Mouse (Mus musculus) mesoderm, embryonic 11.5 days (tissue): Measurements from ENCODE around the gene Aldh3b1.

ENCODE experiments used
- DNase-seq: peaks from one replicate; pipeline ENCODE4 v3.0.0-alpha.2; 2012; ENCODE audit warnings: low read depth, low spot score

Gene Aldh3b1

DNA sequence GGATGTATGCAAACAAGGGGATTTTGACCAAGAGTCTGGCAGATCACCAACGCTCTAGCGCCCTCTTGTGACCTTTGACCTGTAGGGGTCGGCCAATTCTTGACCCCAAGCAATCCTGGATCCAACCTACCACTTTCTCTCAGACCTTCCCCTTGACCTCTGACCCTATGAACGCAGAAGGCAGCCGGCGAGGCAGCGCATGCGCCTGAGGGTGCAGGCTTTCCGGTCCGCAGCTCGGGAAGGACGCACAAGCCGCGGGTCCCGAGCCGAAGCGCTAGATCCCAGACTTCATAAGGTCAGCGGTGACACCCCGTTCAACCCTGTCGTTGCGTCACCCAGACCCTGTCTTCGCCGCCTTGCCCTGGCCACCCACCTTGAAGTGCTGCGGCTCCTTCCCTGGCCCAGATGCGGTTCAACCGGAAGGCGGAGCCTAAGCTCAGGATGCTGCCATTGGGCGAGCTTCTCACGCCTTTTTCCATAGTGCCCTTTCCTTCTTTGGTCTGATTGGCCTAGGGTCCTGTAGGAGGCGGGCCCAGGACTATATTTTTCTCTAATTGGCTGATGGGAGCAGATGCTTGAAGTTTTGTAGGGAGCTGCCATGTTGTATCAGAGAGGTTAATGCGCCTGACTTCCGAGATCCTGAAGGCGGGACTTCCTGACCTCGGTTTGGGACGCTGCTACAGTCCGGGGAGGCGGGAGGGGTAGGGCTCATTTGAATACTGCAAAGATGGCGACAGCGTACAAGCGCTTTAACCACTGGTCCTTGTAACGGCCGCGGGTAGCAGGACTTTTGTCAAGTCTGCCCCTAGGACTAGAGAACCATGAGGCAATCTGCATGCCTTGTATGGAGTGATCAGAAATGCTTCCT is 17.0 kb downstream of the Aldh3b1 start, which contains the start of gene Ndufs8:
TSS of gene Ndufs8 (minus strand) at position 438 of the 868 bp plus-strand sequence.
- peak; percentile 98 for DNase-seq

DNA sequence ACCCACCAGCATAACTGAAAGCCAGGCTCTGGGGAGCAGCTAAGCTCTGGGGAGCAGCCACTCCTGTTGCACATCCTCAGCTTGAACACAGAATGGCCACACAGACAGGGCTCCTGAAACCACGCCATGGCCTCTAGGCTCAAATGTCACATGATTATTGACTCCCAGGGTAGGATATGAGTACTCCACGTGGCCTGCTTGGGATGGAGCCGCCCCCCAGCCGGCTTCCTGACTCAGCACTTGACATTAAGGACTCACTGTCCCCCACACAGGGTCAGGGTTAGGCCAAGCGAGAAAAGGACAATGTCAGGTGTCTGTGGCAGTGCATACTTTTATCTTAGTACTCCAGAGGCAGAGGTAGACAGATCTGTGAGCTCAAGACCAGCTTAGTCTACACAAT is 19.4 kb downstream of the Aldh3b1 start:
- no peak for DNase-seq

DNA sequence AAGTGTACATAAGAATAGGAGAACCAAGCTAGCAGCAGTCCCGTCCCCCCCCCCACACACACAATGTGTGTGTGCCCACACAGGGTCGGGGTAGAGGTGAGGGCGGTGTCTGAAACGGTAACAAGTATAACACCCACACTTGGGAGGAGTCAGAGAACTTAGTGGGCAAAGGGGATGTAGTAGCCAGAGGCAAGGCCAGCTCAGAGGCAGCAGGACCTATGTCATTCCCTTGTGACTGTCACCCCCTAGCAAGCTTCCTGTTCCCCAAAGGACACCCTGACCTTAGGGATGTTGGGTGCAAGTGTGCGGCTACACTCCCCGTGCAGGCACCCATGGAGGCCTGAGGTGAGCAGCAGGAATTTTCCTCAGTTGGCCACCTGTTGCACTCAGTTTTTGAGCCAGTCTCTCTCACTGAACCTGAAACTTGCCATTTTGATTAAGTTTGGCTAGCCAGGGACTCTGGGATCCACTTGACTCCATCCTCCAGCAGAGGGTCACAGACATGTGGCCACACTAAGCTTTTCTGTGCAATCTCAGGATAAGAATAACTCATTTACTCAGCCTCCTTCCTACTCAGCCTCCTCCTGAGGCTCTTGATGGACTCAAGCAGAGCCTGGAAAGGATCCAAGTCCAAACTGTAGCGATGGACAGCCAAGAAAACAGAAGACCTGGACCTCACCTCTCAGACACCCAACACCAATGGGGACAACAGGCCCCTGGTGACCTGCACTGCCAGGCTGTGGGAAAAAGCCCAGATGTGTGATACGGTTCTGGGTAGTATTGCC is 21.5 kb downstream of the Aldh3b1 start:
- no peak for DNase-seq

DNA sequence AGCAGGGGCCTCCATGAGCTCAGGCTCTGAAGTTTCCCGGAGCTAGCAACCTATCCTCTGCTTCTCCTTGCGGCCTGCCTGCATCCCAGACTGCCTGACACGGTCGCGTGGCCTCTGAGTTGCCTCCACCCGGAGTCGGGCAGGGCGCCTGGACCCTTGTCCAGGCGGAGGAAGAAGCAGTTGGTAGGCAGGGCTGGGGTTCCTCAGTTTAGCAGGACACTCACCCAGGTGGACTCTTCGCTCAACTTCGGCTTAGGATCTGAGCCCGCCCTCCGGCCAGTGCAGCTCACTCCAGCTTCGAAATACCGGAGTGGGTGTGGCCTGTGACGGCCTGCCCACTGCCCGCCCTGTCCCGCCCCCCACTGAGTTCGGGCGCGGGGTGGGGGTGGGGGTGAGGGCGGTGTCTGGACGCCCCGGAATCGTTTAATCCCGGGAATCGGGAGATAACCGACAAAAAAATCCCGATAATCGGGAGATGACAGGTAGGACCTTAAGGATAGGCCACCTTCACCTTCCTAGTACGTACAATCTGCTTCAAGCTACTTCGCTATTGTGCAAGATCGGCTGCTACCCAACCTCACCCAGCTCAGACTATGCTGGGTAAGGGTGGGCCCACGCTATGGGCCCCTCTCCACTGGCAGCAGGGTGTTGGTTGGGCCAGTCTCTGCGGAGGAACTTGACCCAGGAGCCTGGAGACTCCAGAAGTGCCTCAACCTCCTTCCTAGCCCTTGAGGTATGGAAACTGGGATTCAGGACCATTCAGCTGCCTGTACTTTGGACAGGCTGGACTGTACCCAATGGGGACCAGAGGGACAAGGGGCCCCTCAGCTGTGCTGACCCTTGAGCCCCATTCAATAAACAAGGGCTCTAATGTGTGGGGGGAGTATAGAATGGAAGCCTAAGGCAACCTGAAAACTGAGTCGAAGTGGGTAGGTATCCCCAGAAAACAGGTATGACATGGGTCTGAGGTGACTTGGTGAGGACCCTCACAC is 22.5 kb downstream of the Aldh3b1 start, which contains the start of gene Tcirg1:
TSS of gene Tcirg1 (minus strand) at position 339 of the 992 bp plus-strand sequence.
- DNase-seq, result peak; percentile 70

DNA sequence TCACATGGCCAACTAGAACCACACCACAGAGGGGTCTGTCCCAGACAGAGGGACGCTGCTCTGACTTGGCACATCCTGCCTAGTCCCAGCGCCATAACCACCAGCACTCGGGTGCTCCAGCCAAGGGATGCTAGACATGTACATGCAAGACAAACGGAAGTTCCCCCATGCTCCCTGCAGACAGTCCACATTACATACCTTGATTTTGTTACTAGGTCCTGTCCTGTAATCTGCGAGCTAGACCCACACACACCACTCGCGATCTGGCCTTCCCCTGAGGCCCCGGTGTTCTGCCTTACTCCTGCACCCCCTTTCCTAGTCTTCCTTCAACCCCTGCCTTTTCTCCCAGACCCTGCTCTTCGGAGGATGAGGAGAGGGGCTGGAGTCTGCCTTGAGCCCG is 23.3 kb downstream of the Aldh3b1 start:
- DNase-seq, result no peak

DNA sequence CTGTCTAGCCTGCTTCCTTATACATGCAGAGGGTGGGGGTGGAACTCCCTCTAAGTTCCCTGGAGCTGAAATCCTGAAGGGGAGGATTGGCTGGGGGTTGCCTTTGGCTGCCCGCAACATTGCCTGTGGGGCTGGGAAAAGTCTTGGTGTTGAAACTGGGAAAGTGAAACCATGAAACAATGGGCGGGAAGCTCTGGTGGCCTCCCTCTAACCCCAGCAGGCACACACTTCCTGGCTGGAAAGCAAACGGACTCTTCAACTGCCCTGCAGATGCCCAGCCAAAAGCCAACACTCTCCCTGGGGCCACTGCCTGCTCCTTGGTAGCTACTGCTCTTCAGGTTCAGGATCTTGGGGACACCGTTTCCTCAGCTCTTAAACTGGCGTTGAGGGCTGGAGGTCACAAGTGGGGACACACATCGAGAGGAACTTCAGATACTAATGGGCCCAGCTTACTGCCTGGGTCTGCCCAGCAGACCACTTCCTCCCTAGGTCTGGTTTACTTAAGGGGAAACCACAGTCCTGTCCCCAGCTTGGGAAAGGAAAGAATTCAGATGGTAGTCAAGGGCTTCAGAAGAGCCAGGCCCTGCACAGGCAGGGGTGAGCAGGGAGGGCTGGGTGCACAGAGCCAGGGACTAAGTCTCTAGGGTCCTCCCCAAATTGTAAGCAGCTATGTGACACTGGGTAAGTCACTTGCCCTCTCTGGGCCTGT is 24.2 kb downstream of the Aldh3b1 start:
- no peak for DNase-seq

DNA sequence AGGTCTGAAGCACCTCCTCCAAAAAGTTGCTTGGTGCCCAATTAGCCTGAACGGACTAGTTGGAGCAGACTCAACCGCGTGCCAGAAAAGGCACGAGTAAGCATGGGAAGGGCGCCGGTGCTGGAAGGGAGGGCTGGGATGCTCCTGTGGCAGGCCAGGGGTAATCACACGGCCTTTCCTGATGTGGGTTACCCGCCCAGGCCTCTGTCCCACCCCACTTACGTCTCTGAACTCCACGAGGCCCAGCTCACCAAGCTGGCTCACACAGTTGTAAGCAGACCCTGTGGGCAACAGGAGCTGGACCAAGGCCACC is 25.3 kb downstream of the Aldh3b1 start:
- no peak for DNase-seq

DNA sequence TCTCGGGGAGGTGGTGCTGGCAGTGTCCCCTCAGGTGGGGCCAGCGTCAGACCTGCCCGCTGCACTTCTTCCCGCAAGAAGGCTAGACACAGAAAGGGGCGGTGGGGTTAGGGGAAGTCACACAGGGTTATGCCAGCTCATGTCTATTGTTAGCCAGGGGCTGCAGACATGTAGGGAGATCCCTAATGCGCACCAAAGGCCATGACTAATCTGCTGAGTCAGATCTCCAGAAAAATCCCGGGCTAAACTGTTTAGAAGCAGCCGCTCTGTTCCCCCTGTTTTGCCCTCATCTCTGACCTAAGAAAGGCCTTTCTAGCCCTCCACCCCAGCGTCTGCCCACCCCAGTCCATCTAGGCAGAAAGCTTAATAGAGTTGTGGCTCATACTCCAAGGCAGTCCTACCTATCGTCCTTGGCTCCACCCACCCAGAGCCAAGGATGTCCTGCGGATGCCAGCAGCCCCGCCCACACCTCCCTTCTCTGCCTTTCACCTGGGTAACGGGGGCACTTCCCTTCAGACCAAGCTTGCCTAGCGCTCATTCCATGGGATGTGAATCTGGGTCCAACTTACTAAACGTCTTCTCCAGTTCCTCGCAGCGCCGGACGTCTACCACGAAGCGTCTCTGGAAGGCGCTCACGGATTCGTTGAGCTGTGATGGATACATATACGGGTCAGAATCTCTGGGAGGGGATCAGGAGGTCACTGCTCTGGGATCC is 25.8 kb downstream of the Aldh3b1 start:
- no peak for DNase-seq

DNA sequence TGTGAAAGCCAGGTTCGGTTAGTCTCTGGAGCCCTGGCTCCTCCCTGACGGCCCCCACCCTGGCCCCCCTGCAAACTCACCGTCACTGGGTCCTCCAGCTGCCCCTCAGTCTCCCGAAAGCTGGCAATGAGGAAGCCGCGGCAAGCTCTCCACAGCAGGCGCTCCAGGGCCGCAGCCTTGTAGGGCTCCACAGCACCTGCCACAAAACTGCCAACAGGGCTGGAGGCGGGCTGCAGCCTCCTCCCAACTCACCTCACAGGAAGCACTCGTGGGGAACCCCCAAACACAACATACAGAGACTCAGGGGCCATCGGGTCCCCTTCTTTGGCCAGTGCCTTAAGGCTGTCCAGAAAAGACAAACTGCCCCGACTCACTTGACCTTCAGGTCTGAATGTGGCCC is 26.6 kb downstream of the Aldh3b1 start:
- DNase-seq, result no peak

DNA sequence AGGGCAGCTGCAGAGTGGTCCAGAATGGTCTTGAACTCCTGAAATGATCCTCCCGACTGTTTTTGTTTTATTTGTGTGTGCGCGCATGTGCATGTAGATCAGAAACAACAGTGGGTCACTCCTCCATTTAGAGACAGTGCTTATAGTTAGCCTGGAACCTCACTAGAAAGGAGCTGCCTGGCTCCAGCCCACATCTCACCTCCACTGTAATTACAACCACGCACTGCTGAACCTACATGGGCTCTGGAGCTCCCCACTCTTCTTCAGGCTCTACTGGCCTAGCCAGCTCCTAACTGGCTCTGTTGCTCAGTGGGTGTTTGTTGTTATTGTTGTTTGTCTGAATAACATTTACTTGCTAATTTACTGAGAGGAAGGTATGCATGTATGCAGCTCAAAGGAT is 30.0 kb downstream of the Aldh3b1 start:
- DNase-seq, result no peak

DNA sequence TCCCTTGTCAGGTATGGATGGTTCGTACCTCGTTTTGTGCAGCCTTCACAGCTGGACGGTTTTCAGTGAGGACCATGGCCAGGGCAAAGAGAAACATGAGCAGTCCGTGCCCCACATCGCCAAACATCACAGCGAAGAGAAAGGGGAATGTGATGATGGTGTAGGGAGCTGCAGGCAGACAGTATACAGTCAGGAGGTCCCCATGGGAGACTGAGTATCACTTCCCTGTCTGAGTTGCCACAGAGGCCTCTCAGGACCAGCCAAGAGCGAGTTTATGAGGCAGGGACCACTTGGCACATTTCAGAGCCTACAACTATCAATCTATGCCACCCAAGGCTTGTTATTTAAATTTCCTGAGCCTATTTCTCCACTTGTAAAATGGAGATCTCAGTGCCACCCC is 30.7 kb downstream of the Aldh3b1 start:
- DNase-seq, result no peak

DNA sequence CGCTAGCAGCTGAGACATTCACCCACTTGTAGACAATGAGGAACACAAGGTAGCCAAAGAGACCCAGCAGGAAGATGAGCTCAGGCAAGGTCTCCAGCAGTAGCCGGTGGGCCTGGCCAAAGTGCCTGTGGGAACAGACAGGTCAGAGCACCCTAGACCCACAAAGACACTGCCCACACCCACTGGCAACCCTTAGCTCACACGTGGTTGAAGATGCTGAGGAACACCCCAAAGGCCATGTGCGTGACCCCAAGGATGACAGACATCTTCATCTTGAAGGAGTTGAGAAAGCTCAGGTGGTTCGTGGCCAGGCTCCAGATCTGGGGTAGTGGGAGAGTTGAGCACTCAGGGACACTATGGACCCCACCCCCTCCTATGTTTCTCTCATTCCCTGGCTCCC is 32.1 kb downstream of the Aldh3b1 start:
- no peak for DNase-seq

DNA sequence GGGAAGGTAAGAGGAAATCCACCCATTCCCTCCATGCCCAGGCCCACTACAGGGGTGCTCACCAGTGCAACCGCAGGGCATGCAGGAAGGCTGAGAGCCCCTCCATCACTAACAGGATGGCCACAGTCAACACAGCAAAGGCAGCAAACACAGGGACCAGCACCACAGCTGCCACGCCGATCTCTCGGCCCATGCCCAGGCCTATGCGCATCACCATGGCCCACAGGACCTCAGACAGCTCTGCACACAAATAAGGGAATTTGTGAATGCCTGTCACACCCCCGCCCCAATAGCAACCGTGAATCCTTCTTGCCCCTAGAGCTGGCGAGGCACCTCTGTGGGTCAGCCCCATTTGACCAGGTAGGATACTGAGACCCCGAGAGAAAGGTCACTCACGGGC is 33.4 kb downstream of the Aldh3b1 start:
- DNase-seq, result no peak

DNA sequence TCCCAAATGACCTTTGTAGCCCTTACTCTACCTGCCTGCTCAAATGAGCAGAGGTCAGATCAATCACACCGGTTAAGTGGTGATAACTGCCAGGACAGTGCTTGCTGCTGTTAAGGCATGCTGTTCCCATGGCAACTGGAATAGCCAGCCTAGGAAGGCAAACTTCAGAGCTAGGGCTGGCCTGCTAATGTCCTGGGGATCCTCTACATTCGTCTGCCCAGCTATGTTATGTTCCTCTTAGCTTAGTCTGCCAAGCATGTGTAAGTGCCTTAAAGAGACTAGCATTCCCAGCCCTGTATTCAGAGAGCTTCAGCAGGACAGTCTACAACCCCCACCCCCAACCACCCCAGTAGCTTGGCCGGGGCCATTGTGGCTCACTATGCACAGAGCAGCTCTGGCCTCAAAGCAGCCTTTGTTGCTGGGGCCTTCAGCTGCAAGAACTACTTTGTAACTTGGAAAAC is 34.4 kb downstream of the Aldh3b1 start:
- peak; percentile 57 for DNase-seq

DNA sequence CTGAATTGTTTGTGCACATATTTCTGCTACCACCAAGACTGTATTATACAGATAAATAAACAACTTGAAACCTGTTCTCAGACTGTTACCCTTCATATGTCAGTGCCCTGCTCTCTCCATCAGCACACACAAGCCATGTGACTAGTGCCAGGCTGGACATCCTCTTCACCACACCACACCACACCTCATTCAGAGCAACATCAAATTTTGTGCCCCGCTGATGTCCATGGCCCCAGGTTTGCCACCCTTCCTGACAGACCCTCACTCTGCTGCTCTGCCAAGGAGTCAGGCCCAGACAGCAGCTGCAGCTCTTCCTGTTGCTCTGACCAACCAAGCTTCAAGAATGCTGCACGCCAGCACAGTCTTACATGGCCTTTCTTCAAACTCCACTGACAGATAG is 35.3 kb downstream of the Aldh3b1 start:
- DNase-seq, result no peak

DNA sequence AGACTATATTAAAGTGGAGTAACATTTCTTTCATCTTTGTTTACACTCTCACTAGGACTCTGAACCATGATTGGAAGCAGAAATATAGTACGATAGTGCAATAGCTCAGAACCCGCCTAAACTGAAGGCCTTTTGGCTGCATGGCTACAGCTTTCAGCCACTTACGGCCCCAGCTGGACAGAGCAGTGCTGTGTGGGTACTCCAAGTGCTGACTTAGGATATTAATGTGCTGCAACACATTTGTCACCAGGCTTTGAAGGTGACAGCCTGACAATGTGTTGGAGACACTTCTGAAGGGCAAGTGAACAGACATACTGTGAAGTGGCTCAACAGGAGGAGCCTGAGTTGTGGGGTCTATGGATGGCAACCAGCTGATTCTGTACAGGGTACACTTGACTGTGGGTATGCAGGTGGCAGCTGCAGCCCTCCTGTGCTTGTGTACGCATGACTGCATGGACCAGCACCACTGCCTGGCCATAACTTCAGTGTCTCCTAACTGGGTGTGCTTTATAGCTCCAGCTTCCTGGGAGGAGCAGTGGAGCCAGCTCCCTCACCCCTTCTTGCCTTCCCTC is 36.0 kb downstream of the Aldh3b1 start:
- no peak for DNase-seq

DNA sequence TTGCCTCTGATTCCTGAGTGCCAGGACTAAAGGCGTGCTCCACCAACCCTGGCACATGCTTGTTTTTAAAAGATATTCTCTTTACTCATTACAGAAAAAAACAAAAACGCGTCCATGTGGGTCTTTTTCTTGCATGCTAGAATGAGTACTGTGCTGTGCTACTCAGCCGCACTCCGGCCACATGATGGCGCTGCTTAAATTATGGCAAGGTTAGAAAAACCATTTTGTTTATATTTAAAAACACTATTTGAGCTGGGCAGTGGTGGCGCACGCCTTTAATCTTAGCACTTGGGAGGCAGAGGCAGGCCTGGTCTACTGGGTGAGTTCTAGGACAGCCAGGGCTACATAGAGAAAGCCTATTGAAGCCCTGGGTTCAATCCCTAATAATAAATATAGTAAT is 39.4 kb downstream of the Aldh3b1 start:
- DNase-seq, result no peak

DNA sequence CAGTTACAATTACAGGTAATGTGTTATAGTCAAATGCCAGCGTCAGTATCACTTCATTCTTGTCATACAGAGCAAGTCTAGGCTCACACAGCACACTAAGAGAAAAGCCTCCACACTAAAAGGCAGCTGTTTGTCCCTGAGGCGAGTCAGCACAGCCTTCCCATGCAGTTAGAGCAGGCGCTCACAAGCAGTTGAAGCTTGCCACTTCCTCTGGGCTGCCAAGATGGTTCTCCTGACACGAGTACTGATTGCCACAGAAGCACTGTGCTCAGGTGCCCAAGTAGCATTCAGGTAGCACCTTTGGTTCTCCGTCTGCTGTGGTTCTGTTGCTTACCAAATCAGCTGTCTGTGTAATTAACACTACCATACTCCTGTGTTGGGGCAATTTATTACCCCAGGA is 40.5 kb downstream of the Aldh3b1 start:
- no peak for DNase-seq

DNA sequence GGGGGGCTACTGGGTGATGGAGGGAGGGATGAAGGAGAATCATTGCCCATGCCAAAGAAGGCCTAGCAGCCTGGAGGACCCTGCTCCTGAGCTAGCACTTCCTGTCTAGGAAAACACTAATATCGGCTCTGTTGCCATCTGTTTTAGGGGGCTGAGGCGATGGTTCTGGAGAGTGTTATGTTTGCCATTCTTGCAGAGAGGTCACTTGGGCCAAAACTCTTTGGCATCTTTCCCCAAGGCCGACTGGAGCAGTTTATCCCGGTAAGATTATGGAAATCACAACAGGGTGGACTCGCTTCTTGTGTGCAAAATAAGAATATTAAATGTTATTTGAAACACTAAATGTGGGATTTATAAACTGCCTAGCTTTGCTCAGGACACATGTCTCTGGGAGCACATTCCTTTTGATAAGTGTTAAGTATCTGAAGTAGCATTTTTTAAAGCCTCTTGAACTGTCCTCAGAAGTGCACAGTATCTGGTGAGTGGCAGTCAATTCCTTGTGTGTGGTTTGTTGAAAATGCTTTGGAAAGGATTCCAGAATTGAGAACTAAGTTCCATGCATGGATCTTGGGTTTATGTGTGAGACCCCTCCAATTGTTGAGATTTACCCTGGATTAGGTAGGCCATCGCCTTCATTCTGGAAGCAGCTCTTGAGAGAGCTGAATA is 45.1 kb downstream of the Aldh3b1 start:
- no peak for DNase-seq
